Mouse (Mus musculus) embryonic facial prominence, embryonic 12.5 days (tissue): ENCODE results near the gene Krt36. TPM values are rescaled to one million over a fixed set of nuclear protein-coding genes. Genes with fewer than 3 reads are reported as not detected.

Experiments
- ATAC-seq: fragments of 200-750 bp; cut with Nextera tagmentation; 2 replicates; pipeline ENCODE4 v1.8.0; 2017; ENCODE audit not compliant: insufficient number of reproducible peaks, insufficient read depth, low FRiP score, low TSS enrichment
- H3K27ac ChIP-seq: fragments of 300-500 bp; sonication (generic); 2 replicates; pipeline ENCODE4 v1.5.1; 2016; ENCODE audit warnings: mild to moderate bottlenecking
- H3K27me3 ChIP-seq: fragments of 300-500 bp; sonication (generic); 2 replicates; pipeline ENCODE4 v1.6.1; 2016; ENCODE audit warnings: mild to moderate bottlenecking, moderate library complexity
- H3K36me3 ChIP-seq: fragments of 300-500 bp; sonication (generic); 2 replicates; pipeline ENCODE4 v1.6.1; 2016; ENCODE audit warnings: mild to moderate bottlenecking
- H3K4me1 ChIP-seq: fragments of 300-500 bp; sonication (generic); 2 replicates; pipeline ENCODE4 v1.6.1; 2016
- H3K4me2 ChIP-seq: fragments of 300-500 bp; sonication (generic); replicated peaks from 2 replicates; pipeline ENCODE4 v1.6.1; 2016; ENCODE audit warnings: mild to moderate bottlenecking, moderate library complexity
- H3K4me3 ChIP-seq: fragments of 300-500 bp; sonication (generic); 2 replicates; pipeline ENCODE4 v1.5.1; 2016; ENCODE audit warnings: mild to moderate bottlenecking
- H3K9ac ChIP-seq: fragments of 300-500 bp; sonication (generic); 2 replicates; pipeline ENCODE4 v1.6.1; 2016; ENCODE audit warnings: mild to moderate bottlenecking, moderate library complexity
- H3K9me3 ChIP-seq: fragments of 300-500 bp; sonication (generic); 2 replicates; pipeline ENCODE4 v1.6.1; 2016; ENCODE audit warnings: mild to moderate bottlenecking, moderate library complexity
- WGBS: fragments of 180-500 bp; shearing (Covaris S2); methylation state at CpG from one replicate; pipeline ENCODE4 v1.1.7; 2016; 5-methylcytosine and 5-hydroxymethylcytosine counted together
- polyA plus RNA-seq: library from polyadenylated mRNA; unstranded; fragments of >200 nt; fragmentation: Nextera tagmentation; extraction: Ambion mirVana; gene quantifications from 2 replicates; pipeline ENCODE4 v1.2.1, GENCODE M21; 2016

Gene Krt36
- polyA plus RNA-seq, 1 experiment from 2014 or later = 0.09 TPM

DNA sequence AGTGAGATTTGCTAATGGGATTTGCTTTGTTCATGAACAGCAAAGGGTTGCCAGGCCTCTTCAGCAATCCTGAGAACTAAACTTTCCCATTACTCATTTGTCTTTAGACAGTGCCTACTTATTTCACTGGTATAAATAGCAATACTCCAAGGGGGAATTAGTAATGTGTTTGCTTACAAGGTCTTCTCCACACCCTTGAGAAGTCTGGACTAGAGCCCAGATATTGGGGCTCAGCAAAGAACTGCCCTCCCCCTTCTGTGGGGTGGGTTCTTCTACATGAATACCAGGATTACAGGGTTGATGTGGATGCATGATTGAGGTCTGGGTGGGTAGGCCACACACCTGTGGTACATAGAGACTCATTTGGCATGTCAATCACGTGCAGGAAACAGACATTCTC lies 31.6 kb downstream of the Krt36 start:
- no peaks in the 10 kb centered on the region for H3K9me3 ChIP-seq
- WGBS = 63% methylated on average over 1 of the region's 1 CpGs

DNA sequence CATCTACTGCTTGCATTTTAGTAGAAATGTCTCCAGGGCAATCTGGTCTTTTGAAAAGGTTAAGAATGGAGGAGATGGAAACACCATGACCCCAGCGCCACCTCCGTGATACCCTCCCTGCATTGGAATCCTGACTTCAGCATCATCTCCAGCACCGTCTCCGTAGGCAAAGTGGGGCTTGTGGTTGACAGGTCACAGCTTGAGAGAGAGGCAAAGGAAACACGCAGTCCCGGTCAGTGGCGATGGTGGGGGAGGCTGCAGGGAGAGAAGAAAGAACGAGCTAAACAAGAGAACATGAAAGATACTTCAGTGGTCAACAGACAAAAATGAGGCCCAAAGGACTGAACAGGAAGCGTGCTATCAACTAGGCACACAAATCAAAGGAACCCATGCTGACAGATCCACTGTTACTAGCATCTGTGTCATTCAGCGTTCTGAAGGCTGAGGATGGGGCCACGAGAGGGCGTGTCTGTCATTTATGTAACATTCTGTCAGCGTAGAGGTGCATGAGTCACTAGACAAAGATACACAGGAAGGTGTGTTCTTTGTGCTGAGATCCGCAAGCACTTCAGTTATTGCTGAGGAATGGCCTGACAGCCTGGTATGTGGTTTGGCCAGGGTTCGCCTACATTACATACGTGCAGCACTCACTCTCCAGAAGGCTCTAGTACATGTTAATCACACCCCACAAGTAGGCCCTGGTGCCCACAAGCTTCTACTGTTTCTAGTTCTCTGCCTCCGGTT lies 38.0 kb downstream of the Krt36 start:
- H3K27me3 ChIP-seq = no peaks in the 10 kb centered on the region
- no peak overlapping the region for H3K4me2 ChIP-seq
- no peaks in the 10 kb centered on the region for H3K9me3 ChIP-seq
- no peak overlapping the region for H3K4me3 ChIP-seq
- no peak overlapping the region for H3K9ac ChIP-seq
- no peaks in the 10 kb centered on the region for H3K36me3 ChIP-seq
- 73% methylated on average over 17 of the region's 17 CpGs for WGBS
- no peak for ATAC-seq
- H3K4me1 ChIP-seq = no peaks in the 10 kb centered on the region
- H3K27ac ChIP-seq = no peak overlapping the region

More for the DNA sequence above, 31.6 kb downstream of the Krt36 start:
- Histone ChIP-seq H3K4me1 (no peaks in the 10 kb centered on the region), H3K27me3 (no peaks in the 10 kb centered on the region), H3K27ac (no peak overlapping the region), H3K36me3 (no peaks in the 10 kb centered on the region), H3K9ac (no peak overlapping the region), H3K4me3 (no peak overlapping the region), H3K4me2 (no peak overlapping the region)
- ATAC-seq = no peak

DNA sequence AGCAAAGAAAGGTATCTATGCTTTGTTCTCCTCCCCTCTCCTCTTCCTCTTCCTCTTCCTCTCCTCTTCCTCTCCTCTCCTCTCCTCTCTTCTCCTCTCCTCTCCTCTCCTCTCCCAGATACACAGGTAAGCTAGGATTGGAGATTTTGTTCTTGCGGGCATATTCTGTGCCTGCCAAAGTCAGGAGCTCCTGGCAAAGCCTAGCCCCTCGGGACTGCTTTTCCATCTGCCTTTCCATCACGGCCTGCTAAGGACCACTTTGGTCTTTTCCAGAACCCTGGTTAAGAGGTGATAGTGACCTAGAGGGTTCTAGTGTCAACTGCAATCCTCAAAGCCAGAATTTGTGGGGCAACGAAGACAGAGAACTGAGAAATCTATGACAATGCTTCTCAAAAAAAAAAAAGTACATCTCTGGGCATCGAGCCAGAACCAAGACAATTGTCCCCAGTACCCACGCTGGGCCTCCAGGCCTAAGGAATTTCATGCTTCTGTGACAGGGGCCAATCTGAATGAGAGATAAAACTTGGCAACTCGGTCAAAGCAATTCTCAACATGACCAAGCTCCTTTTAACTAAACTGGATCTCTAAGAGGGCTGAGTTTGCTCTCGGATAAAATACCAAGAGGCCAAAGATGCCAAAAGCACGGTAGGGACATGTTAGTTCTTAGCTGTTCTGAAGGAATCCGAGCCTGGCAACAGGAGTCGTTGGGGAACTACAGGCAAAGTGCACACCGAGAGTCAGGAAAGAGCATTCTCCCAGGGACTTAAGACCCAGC lies 39.0 kb downstream of the Krt36 start:
- Histone ChIP-seq H3K27me3 (no peaks in the 10 kb centered on the region), H3K4me3 (no peak overlapping the region), H3K4me2 (no peak overlapping the region), H3K27ac (no peak overlapping the region), H3K4me1 (no peaks in the 10 kb centered on the region), H3K9ac (no peak overlapping the region), H3K36me3 (no peaks in the 10 kb centered on the region), H3K9me3 (no peaks in the 10 kb centered on the region)
- WGBS = 75% methylated on average over 12 of the region's 12 CpGs
- no peak for ATAC-seq

DNA sequence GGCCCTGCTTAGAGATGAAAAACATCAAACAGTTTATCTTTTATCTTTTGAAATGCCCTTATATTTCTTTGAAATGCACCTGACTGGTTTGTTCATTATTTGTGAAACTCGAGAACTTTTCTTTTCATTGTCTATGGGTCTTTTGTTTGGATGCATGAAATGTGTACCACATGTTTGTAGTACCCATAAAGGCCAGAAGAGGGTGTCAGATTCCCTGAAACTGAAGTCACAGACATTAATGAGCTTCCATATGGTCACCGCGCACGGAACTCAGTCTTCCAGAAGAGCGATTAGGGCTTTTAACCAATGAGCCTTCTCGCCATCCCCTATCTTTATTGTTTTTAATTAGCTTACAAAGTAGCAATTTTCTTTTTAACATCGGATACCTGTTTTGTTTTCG lies 46.6 kb downstream of the Krt36 start:
- no peak for ATAC-seq
- no peaks in the 10 kb centered on the region for H3K9me3 ChIP-seq
- no peaks in the 10 kb centered on the region for H3K4me1 ChIP-seq
- H3K36me3 ChIP-seq = no peaks in the 10 kb centered on the region
- H3K27me3 ChIP-seq = no peaks in the 10 kb centered on the region
- 79% methylated on average over 8 of the region's 8 CpGs for WGBS
- H3K9ac ChIP-seq = no peak overlapping the region
- H3K4me2 ChIP-seq = no peak overlapping the region
- H3K27ac ChIP-seq = no peak overlapping the region
- H3K4me3 ChIP-seq = no peak overlapping the region

DNA sequence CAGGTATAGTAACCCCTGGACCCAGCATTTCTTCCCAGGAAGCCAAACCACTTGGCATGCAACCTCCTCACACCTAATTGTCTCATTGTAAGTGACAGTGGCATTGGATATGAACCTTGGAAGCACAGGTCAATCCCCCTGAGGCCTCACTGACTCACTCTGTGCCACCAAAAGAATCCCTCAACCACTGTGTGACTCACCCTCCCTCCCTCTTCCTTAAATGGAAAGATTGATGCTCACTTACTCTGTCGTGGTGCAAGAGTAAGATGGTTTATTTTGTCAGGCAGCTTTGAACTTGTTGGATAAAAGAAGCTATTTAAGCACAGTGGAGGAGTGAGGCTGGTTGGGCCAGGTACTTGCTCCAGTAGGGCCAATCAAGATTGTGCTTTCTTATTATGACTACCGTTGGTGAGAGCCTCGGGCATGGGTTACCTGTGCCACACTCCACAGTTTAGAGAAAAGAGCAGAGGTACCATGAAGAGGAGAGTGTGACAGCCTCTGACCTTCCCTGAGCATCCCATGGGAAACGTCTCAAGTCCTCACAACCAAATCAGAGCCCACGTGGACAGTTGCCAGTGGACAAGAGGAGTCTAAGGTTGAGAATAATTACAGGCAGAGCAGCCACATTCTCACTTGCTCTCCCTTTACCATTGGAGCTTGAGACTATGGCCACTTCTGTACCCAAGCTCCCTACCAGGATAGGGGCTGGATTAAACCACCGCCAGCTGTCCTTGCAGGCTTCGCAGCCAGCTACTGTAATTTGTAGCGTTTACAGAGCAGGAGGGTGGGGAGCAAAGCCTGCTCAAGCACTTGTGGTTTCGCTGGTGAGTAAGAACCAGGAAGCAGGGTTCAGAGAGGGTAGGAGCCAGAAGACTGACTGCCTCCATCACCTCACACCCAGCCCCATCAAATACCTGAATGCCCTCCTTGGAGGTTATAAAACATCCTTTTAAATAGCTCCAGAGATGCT lies 49.5 kb downstream of the Krt36 start:
- Histone ChIP-seq H3K9me3 (no peaks in the 10 kb centered on the region), H3K27ac (no peak overlapping the region), H3K4me3 (no peak overlapping the region), H3K9ac (no peak overlapping the region), H3K27me3 (no peaks in the 10 kb centered on the region), H3K4me1 (no peaks in the 10 kb centered on the region), H3K4me2 (no peak overlapping the region), H3K36me3 (no peaks in the 10 kb centered on the region)
- no peak for ATAC-seq
- 71% methylated on average over 9 of the region's 9 CpGs for WGBS

Other genes starting within 250 kb of the Krt36 start
- gene Gm11568, start 247.7 kb downstream of the Krt36 start, polyA plus RNA-seq = not detected in 2 replicates
- not detected in 2 replicates for gene Gm11559, start 241.2 kb downstream of the Krt36 start, polyA plus RNA-seq
- not detected in 2 replicates for gene Krtap9-1, start 232.2 kb downstream of the Krt36 start, polyA plus RNA-seq
- gene Gm11567, start 226.4 kb downstream of the Krt36 start, polyA plus RNA-seq = not detected in 2 replicates
- not detected in 2 replicates for gene Krtap31-1, start 197.7 kb downstream of the Krt36 start, polyA plus RNA-seq
- gene Gm11565, start 190.9 kb downstream of the Krt36 start, polyA plus RNA-seq = not detected in 2 replicates
- not detected in 2 replicates for gene Krtap31-2, start 169.3 kb downstream of the Krt36 start, polyA plus RNA-seq
- gene Krtap9-5, start 157.2 kb downstream of the Krt36 start, polyA plus RNA-seq = not detected in 2 replicates
- not detected in 2 replicates for gene Krtap29-1, start 126.6 kb downstream of the Krt36 start, polyA plus RNA-seq
- not detected in 2 replicates for gene Krtap16-1, start 119.0 kb downstream of the Krt36 start, polyA plus RNA-seq
- 0.29 TPM in 1 of 2 replicates, not detected in the other for gene Krtap17-1, start 111.6 kb downstream of the Krt36 start, polyA plus RNA-seq
- 0.15 TPM in 1 of 2 replicates, not detected in the other for gene Krt33a, start 89.4 kb downstream of the Krt36 start, polyA plus RNA-seq
- 0.23 and 0.40 TPM in 2 replicates for gene Krt33b, start 75.8 kb downstream of the Krt36 start, polyA plus RNA-seq
- not detected in 2 replicates for gene Krt34, start 64.1 kb downstream of the Krt36 start, polyA plus RNA-seq
- gene Krt31, start 55.1 kb downstream of the Krt36 start, polyA plus RNA-seq = not detected in 2 replicates
- gene Krt32, start 17.4 kb downstream of the Krt36 start, polyA plus RNA-seq = not detected in 2 replicates
- not detected in 2 replicates for gene Krt35, start 9.4 kb downstream of the Krt36 start, polyA plus RNA-seq
- not detected in 2 replicates for gene Krt13, start 15.9 kb upstream of the Krt36 start, polyA plus RNA-seq
- gene Krt15, start 30.3 kb upstream of the Krt36 start, polyA plus RNA-seq = 73.4 and 93.1 TPM in 2 replicates
- 17.6 and 19.9 TPM in 2 replicates for gene Krt19, start 43.0 kb upstream of the Krt36 start, polyA plus RNA-seq
- gene Krt9, start 87.6 kb upstream of the Krt36 start, polyA plus RNA-seq = not detected in 2 replicates
- 110 and 120 TPM in 2 replicates for gene Krt14, start 101.9 kb upstream of the Krt36 start, polyA plus RNA-seq
- not detected in 2 replicates for gene Krt16, start 143.3 kb upstream of the Krt36 start, polyA plus RNA-seq
- gene Krt17, start 155.4 kb upstream of the Krt36 start, polyA plus RNA-seq = 8.1 and 12.4 TPM in 2 replicates
- gene Krt42, start 164.2 kb upstream of the Krt36 start, polyA plus RNA-seq = not detected in 2 replicates
- gene Eif1, start 214.3 kb upstream of the Krt36 start, polyA plus RNA-seq = 1,469 and 1,519 TPM in 2 replicates
- gene Gast, start 228.8 kb upstream of the Krt36 start, polyA plus RNA-seq = not detected in 2 replicates